Mouse (Mus musculus): Measurements from ENCODE around the gene Kel. TPM values are rescaled to one million over a fixed set of nuclear protein-coding genes. Genes with fewer than 3 reads are reported as not detected.
A peak's percentile ranks its signal among the peaks of the same experiment; 100 is the strongest.

Gene Kel
- polyA plus RNA-seq (2017; shearing (Covaris generic)), result not detected

- no peak for ATAC-seq
Measured at GRCm38 (mm10) chr6:41704123-41704522, at the start of gene Kel. Gene Kel (minus strand): TSS chr6:41704339.

- no peak for ATAC-seq
Measured at GRCm38 (mm10) chr6:41744664-41745392, 40.7 kb upstream of the Kel start.

GRCm38 (mm10) chr6:41741101-41741500 lies 37.0 kb upstream of the Kel start:
- ATAC-seq, result no peak

- ATAC-seq, result no peak
Measured at GRCm38 (mm10) chr6:41734719-41735470, 30.8 kb upstream of the Kel start.

GRCm38 (mm10) chr6:41727989-41728609 lies 24.0 kb upstream of the Kel start:
- ATAC-seq, result peak; percentile 64

- no peak for ATAC-seq
Measured at GRCm38 (mm10) chr6:41721430-41721829, 17.3 kb upstream of the Kel start.

- no peak for ATAC-seq
Measured at GRCm38 (mm10) chr6:41710281-41710680, 6.1 kb upstream of the Kel start.

GRCm38 (mm10) chr6:41706275-41706674 lies 2.1 kb upstream of the Kel start:
- ATAC-seq, result no peak

GRCm38 (mm10) chr6:41702928-41703327 lies 1.2 kb downstream of the Kel start:
- ATAC-seq, result peak; percentile 74

GRCm38 (mm10) chr6:41701245-41701644 lies 2.9 kb downstream of the Kel start:
- no peak for ATAC-seq

GRCm38 (mm10) chr6:41694407-41694806 lies 9.7 kb downstream of the Kel start:
- ATAC-seq, result no peak

GRCm38 (mm10) chr6:41692200-41692599 lies 11.9 kb downstream of the Kel start:
- no peak for ATAC-seq

- ATAC-seq, result no peak
Measured at GRCm38 (mm10) chr6:41685596-41685995, 18.5 kb downstream of the Kel start.

GRCm38 (mm10) chr6:41684911-41685310 lies 19.2 kb downstream of the Kel start:
- no peak for ATAC-seq

GRCm38 (mm10) chr6:41684131-41684530 lies 20.0 kb downstream of the Kel start, which contains the start of gene Llcfc1:
Gene Llcfc1 (plus strand): TSS chr6:41684431.
- no peak for ATAC-seq

GRCm38 (mm10) chr6:41681656-41682055 lies 22.5 kb downstream of the Kel start:
- no peak for ATAC-seq

- ATAC-seq, result no peak
Measured at GRCm38 (mm10) chr6:41680669-41681068, 23.5 kb downstream of the Kel start, which contains the start of gene Trpv5. Gene Trpv5 (minus strand): TSS chr6:41680769.

- no peak for ATAC-seq
Measured at GRCm38 (mm10) chr6:41676530-41676929, 27.6 kb downstream of the Kel start.

- ATAC-seq, result peak; percentile 78
Measured at GRCm38 (mm10) chr6:41662320-41662719, 41.8 kb downstream of the Kel start.

GRCm38 (mm10) chr6:41658487-41658886 lies 45.7 kb downstream of the Kel start:
- ATAC-seq, result no peak

- ATAC-seq, result no peak
Measured at GRCm38 (mm10) chr6:41654648-41655047, 49.5 kb downstream of the Kel start.

- no peak for ATAC-seq
Measured at GRCm38 (mm10) chr6:41653173-41653572, 51.0 kb downstream of the Kel start.

- no peak for ATAC-seq
Measured at GRCm38 (mm10) chr6:41646672-41647071, 57.5 kb downstream of the Kel start.

Data from inflammation-experienced regulatory T-cells, adult 6 months (primary cell).